Mouse (Mus musculus): Measurements from ENCODE around the gene Egfl8.

DNA sequence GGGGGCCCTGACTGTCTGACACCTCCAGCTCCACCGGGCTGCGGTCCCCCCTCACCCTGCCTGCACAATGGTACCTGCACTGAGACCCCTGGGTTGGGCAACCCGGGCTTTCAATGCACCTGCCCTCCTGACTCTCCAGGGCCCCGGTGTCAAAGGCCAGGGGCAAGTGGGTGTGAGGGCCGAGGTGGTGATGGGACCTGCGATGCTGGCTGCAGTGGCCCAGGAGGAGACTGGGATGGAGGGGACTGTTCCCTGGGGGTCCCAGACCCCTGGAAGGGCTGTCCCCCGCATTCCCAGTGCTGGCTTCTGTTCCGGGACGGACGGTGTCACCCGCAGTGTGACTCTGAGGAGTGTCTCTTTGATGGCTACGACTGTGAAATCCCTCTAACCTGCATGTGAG is 33.2 kb downstream of the Egfl8 start:
- no peak for TF ChIP-seq EP300 (IDR thresholded peaks at IDR 0.05; ENCODE audit: low read depth)
- TF ChIP-seq CTCF (IDR thresholded peaks at IDR 0.05; ENCODE audit: low read depth), result no peak
